Mouse (Mus musculus) liver, adult 2 months (tissue): Measurements from ENCODE around the gene Prm2. TPM values are rescaled to one million over a fixed set of nuclear protein-coding genes. Genes with fewer than 3 reads are reported as not detected.

Source experiments
- DNase-seq: peaks from one replicate; pipeline ENCODE4 v3.0.0-alpha.2; 2011; ENCODE audit warnings: low read depth, low spot score; ENCODE audit errors: extremely low read depth
- H3K27ac ChIP-seq: fragments of 200-500 bp; replicated peaks from 2 replicates; pipeline ENCODE4 v1.5.1; 2012; ENCODE audit warnings: low read depth, mild to moderate bottlenecking, control low read depth, inconsistent platforms, low read length; ENCODE audit not compliant: insufficient read depth
- H3K27me3 ChIP-seq: fragments of 200-500 bp; 2 replicates; pipeline ENCODE4 v1.6.1; 2012; ENCODE audit warnings: mild to moderate bottlenecking, moderate library complexity, low read length, inconsistent platforms; ENCODE audit not compliant: control insufficient read depth, insufficient read depth
- H3K36me3 ChIP-seq: fragments of 200-500 bp; 2 replicates; pipeline ENCODE4 v1.6.1; 2012; ENCODE audit warnings: low read length, inconsistent platforms; ENCODE audit not compliant: control insufficient read depth, insufficient read depth
- H3K4me1 ChIP-seq: fragments of 200-500 bp; 2 replicates; pipeline ENCODE4 v1.6.1; 2011; ENCODE audit warnings: low read length; ENCODE audit not compliant: control insufficient read depth, insufficient read depth
- H3K4me3 ChIP-seq: fragments of 200-500 bp; 2 replicates; pipeline ENCODE4 v1.5.1; 2011; ENCODE audit warnings: low read depth, mild to moderate bottlenecking, control low read depth, low read length, moderate library complexity; ENCODE audit not compliant: insufficient read depth
- H3K79me2 ChIP-seq: fragments of 200-500 bp; 2 replicates; pipeline ENCODE4 v1.6.1; 2012; ENCODE audit warnings: inconsistent platforms, mild to moderate bottlenecking, low read length, moderate library complexity; ENCODE audit not compliant: control insufficient read depth, insufficient read depth
- H3K9ac ChIP-seq: fragments of 200-500 bp; 2 replicates; pipeline ENCODE4 v1.6.1; 2012; ENCODE audit warnings: low read depth, mild to moderate bottlenecking, control low read depth, inconsistent platforms, low read length
- CTCF ChIP-seq: fragments of 200-500 bp; IDR thresholded peaks from 2 replicates; pipeline ENCODE4 v1.5.1; 2011; ENCODE audit warnings: low read depth, low read length, control low read depth
- POLR2A ChIP-seq: fragments of 200-500 bp; IDR thresholded peaks from 2 replicates; pipeline ENCODE4 v1.6.1; 2011; ENCODE audit warnings: low read length, control low read depth; ENCODE audit not compliant: insufficient read depth; ENCODE audit errors: extremely low read depth
- whole genome bisulfite sequencing: fragments of 180-500 bp; shearing (Covaris S2); methylation state at CpG from one replicate; pipeline ENCODE4 v1.1.7; 2018; 5-methylcytosine and 5-hydroxymethylcytosine counted together
- polyA plus RNA-seq: library from polyadenylated mRNA; depleted of rRNA; stranded (reverse); fragments of >200 nt; gene quantifications from 2 replicates; pipeline ENCODE4 v1.2.3, GENCODE M21; 2012
- total RNA-seq: library from RNA; depleted of rRNA; stranded (reverse); fragments of >200 nt; gene quantifications from 2 replicates; pipeline ENCODE4 v1.2.3, GENCODE M21; 2014

The Prm2 gene
- total and polyA plus RNA-seq, 2 experiments: not detected

GRCm38 (mm10) chr16:10770531-10771325, 25.2 kb downstream of the Prm2 start:
- Histone ChIP-seq H3K79me2 (no peaks in the 10 kb centered on the region), H3K9ac (no peak overlapping the region), H3K4me3 (no peak overlapping the region), H3K36me3 (no peaks in the 10 kb centered on the region), H3K27me3 (no peaks in the 10 kb centered on the region), H3K4me1 (no peaks in the 10 kb centered on the region), H3K27ac (no peak overlapping the region)
- TF ChIP-seq POLR2A: no peak
- no peak for TF ChIP-seq CTCF
- no peak for DNase-seq
- 72% methylated on average over 4 of the region's 4 CpGs for WGBS

- no peak overlapping the region for H3K9ac ChIP-seq
- no peak overlapping the region for H3K27ac ChIP-seq
- H3K36me3 ChIP-seq: no peaks in the 10 kb centered on the region
- no peak for DNase-seq
- WGBS: 60% methylated on average over 2 of the region's 2 CpGs
- no peaks in the 10 kb centered on the region for H3K27me3 ChIP-seq
- TF ChIP-seq CTCF (no peak), POLR2A (no peak)
- no peak overlapping the region for H3K4me3 ChIP-seq
- H3K79me2 ChIP-seq: no peaks in the 10 kb centered on the region
- H3K4me1 ChIP-seq: no peaks in the 10 kb centered on the region
Observed at GRCm38 (mm10) chr16:10769661-10770060, 26.3 kb downstream of the Prm2 start.

GRCm38 (mm10) chr16:10768821-10769220, 27.1 kb downstream of the Prm2 start:
- Histone ChIP-seq H3K27me3 (no peaks in the 10 kb centered on the region), H3K79me2 (no peaks in the 10 kb centered on the region), H3K36me3 (no peaks in the 10 kb centered on the region), H3K27ac (no peak overlapping the region), H3K4me1 (no peaks in the 10 kb centered on the region), H3K9ac (no peak overlapping the region), H3K4me3 (no peak overlapping the region)
- 62% methylated on average over 9 of the region's 9 CpGs for WGBS
- peak; percentile 35 for DNase-seq
- TF ChIP-seq CTCF: no peak
- TF ChIP-seq POLR2A: no peak

GRCm38 (mm10) chr16:10767158-10767557, 28.8 kb downstream of the Prm2 start:
- H3K9ac ChIP-seq: no peak overlapping the region
- DNase-seq: peak; percentile 62
- no peaks in the 10 kb centered on the region for H3K36me3 ChIP-seq
- no peaks in the 10 kb centered on the region for H3K79me2 ChIP-seq
- no peak overlapping the region for H3K27ac ChIP-seq
- H3K27me3 ChIP-seq: no peaks in the 10 kb centered on the region
- 41% methylated on average over 4 of the region's 4 CpGs for WGBS
- no peak overlapping the region for H3K4me3 ChIP-seq
- peak; percentile 68 for TF ChIP-seq CTCF
- no peak for TF ChIP-seq POLR2A
- no peaks in the 10 kb centered on the region for H3K4me1 ChIP-seq

GRCm38 (mm10) chr16:10764323-10764722, 31.6 kb downstream of the Prm2 start:
- WGBS: 62% methylated on average over 2 of the region's 2 CpGs
- no peaks in the 10 kb centered on the region for H3K4me1 ChIP-seq
- no peak for DNase-seq
- no peak for TF ChIP-seq CTCF
- TF ChIP-seq POLR2A: no peak
- H3K36me3 ChIP-seq: no peaks in the 10 kb centered on the region
- no peak overlapping the region for H3K4me3 ChIP-seq
- H3K27ac ChIP-seq: no peak overlapping the region
- no peaks in the 10 kb centered on the region for H3K79me2 ChIP-seq
- H3K27me3 ChIP-seq: no peaks in the 10 kb centered on the region
- H3K9ac ChIP-seq: no peak overlapping the region

GRCm38 (mm10) chr16:10763540-10764264, 32.2 kb downstream of the Prm2 start:
- TF ChIP-seq CTCF (no peak), POLR2A (no peak)
- 68% methylated on average over 6 of the region's 6 CpGs for WGBS

More at GRCm38 (mm10) chr16:10763540-10764264, 32.2 kb downstream of the Prm2 start:
- Histone ChIP-seq H3K36me3 (no peaks in the 10 kb centered on the region), H3K9ac (no peak overlapping the region), H3K27me3 (no peaks in the 10 kb centered on the region), H3K4me3 (no peak overlapping the region), H3K79me2 (no peaks in the 10 kb centered on the region), H3K27ac (no peak overlapping the region), H3K4me1 (no peaks in the 10 kb centered on the region)
- DNase-seq: no peak
